Mouse (Mus musculus) erythroblast, embryonic 14.5 days (primary cell): Measurements from ENCODE around the gene Cenpk. TPM values are rescaled to one million over a fixed set of nuclear protein-coding genes. Genes with fewer than 3 reads are reported as not detected.
"Not testable (repeated sequence)": the region's sequence is repeated elsewhere in the genome, so short reads cannot be mapped to it uniquely, and the experiment has no call there.

Experiments used
- H3K27me3 ChIP-seq: 2 replicates; pipeline ENCODE4 v1.6.1; 2012; ENCODE audit warnings: inconsistent platforms; ENCODE audit not compliant: control insufficient read depth
- H3K36me3 ChIP-seq: 2 replicates; pipeline ENCODE4 v1.6.1; 2012; ENCODE audit warnings: mild to moderate bottlenecking, inconsistent platforms; ENCODE audit not compliant: control insufficient read depth
- H3K4me1 ChIP-seq: 2 replicates; pipeline ENCODE4 v1.6.1; 2012; ENCODE audit warnings: inconsistent platforms; ENCODE audit not compliant: control insufficient read depth
- H3K4me3 ChIP-seq: replicated peaks from 2 replicates; pipeline ENCODE3; 2012; ENCODE audit warnings: moderate library complexity, mild to moderate bottlenecking, inconsistent platforms
- H3K9me3 ChIP-seq: 2 replicates; pipeline ENCODE4 v1.6.1; 2012; ENCODE audit warnings: low read length, inconsistent platforms, mixed read lengths; ENCODE audit not compliant: control insufficient read depth
- GATA1 ChIP-seq: IDR thresholded peaks from 2 replicates; pipeline ENCODE4 v1.6.1; 2012; ENCODE audit warnings: low read length, inconsistent platforms, mixed read lengths
- TAL1 ChIP-seq: IDR thresholded peaks from 3 replicates; pipeline ENCODE4 v1.6.1; 2012; ENCODE audit warnings: low read length, inconsistent platforms, mixed read lengths
- polyA plus RNA-seq: library from polyadenylated mRNA; stranded (reverse); fragments of >175 nt; gene quantifications from 2 replicates; pipeline ENCODE4 v1.2.3, GENCODE M21; 2012

Cenpk gene
- 0.10 and 0.29 TPM in 2 replicates for polyA plus RNA-seq

GRCm38 (mm10) chr13:104228384-104229066 is at the start of gene Cenpk, which contains the start of gene Ppwd1:
Cenpk (plus strand) TSS chr13:104228611.
Ppwd1 (minus strand) TSS chr13:104228843.
- peaks cover 55% of the 10 kb centered on the region for H3K36me3 ChIP-seq
- H3K27me3 ChIP-seq: no peaks in the 10 kb centered on the region
- H3K4me3 ChIP-seq: peak within 1 kb of the TSS; percentile 96
- peaks cover 29% of the 10 kb centered on the region for H3K4me1 ChIP-seq
- H3K9me3 ChIP-seq: no peaks in the 10 kb centered on the region
- TF ChIP-seq GATA1 (no peak), TAL1 (no peak)

DNA sequence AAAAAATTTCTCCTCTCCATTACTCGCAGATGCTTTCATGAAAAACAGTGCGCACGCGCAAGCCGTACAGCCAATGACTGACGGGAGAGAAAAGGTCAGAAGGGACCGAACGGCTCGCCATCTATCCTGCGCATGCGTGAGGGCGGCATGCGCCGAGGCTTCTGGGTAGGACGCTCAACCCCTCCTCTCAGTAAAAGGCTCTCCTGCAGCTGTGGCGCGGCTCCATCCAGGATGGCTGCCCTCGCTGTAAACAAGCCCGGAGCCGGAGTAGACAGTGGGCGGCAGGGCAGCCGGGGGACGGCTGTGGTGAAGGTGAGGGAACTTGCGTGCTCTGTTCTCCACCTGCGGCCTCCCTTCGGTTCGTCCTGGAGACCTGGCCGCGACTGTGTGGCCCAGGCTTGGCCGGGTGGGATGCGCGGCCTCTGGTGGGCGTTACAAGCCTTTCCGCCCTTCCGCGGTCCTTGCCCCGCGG is 49.7 kb upstream of the Cenpk start, which contains the start of gene Trim23:
Gene Trim23, plus strand, starts transcription at position 148 of the 472 bp plus-strand sequence.
- no peak for TF ChIP-seq TAL1
- no peak for TF ChIP-seq GATA1
- H3K9me3 ChIP-seq: no peaks in the 10 kb centered on the region
- H3K27me3 ChIP-seq: no peaks in the 10 kb centered on the region

DNA sequence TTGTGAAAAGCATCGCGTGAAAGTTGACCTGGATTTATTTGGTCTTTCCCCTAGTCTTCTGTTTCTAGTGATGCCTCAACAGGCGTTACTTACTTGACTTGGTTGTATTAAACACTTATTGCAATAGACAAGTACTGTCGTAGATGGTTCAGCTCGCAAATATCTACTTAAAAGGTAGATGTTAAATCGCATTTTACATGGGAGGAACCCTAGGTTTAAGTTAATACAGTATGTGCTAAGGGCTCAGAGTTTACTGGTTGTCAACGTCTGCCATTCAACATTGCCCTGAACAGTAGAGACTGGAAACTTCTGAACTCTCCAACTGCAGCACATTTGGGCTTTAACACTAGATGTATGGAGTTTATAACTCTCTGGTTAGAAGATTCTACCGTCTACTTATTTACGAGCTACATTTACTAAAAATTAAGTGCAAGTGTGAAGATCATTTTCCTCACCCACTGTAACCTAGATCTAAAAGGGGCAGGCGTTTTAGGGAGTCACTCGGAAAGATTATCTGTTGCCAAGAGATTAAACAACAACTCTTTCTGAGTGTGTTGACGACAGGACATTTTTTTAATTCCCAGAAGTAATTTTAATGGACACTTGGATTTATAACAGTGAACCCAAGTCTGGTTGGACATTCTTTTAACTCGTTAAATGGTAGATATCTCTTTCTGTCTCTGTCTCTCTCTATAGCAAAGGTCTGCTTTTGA is 49.1 kb upstream of the Cenpk start:
- Histone ChIP-seq H3K27me3 (no peaks in the 10 kb centered on the region), H3K4me3 (peak overlapping the region; percentile 74), H3K36me3 (peaks cover 51% of the 10 kb centered on the region), H3K4me1 (peaks cover 32% of the 10 kb centered on the region), H3K9me3 (no peaks in the 10 kb centered on the region)
- TF ChIP-seq GATA1: peak; percentile 76
- TF ChIP-seq TAL1: peak; percentile 59; the same call in 2 of the 3 replicates

More for the DNA sequence above, 49.7 kb upstream of the Cenpk start, which contains the start of gene Trim23:
- Histone ChIP-seq H3K4me1 (peaks cover 32% of the 10 kb centered on the region), H3K4me3 (peak within 1 kb of the TSS; percentile 74), H3K36me3 (peaks cover 48% of the 10 kb centered on the region)

GRCm38 (mm10) chr13:104187357-104187756 is 41.1 kb upstream of the Cenpk start:
- peaks cover 88% of the 10 kb centered on the region for H3K36me3 ChIP-seq
- H3K9me3 ChIP-seq: no peaks in the 10 kb centered on the region
- H3K27me3 ChIP-seq: no peaks in the 10 kb centered on the region
- TF ChIP-seq TAL1 (no peak), GATA1 (no peak)
- H3K4me1 ChIP-seq: no peaks in the 10 kb centered on the region
- no peak overlapping the region for H3K4me3 ChIP-seq

GRCm38 (mm10) chr13:104195891-104196290 is 32.5 kb upstream of the Cenpk start:
- H3K27me3 ChIP-seq, H3K9me3 ChIP-seq, H3K4me1 ChIP-seq, H3K4me3 ChIP-seq: not testable (repeated sequence)
- peaks cover 75% of the 10 kb centered on the region for H3K36me3 ChIP-seq

- TF ChIP-seq GATA1 (no peak), TAL1 (no peak)
- no peaks in the 10 kb centered on the region for H3K27me3 ChIP-seq
- no peaks in the 10 kb centered on the region for H3K9me3 ChIP-seq
- H3K36me3 ChIP-seq: peaks cover 86% of the 10 kb centered on the region
- no peaks in the 10 kb centered on the region for H3K4me1 ChIP-seq
- H3K4me3 ChIP-seq: no peak overlapping the region
Observed at GRCm38 (mm10) chr13:104204313-104204712, 24.1 kb upstream of the Cenpk start.

DNA sequence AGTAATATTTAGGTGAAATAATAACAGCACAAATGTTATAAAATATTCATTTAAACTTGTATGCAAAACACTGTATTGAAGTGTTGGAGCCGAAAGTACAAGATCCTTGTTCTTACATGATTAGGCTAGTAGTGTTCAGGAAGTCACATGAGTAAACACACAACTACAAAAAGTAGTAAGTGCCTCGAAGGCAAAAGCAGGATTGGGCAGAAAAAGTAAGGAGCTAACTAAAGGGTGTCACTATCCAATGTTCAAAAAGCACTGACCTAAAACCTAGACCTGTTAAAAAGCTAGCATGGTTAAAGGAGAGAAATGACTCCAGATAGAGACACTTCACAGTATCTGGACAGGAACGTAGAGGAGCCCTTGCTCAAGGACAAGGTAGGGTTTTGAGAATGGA is 933 bp upstream of the Cenpk start:
- TF ChIP-seq GATA1 (no peak), TAL1 (no peak)
- Histone ChIP-seq H3K27me3 (no peaks in the 10 kb centered on the region), H3K4me1 (peaks cover 29% of the 10 kb centered on the region), H3K4me3 (peak overlapping the region; percentile 96), H3K36me3 (peaks cover 56% of the 10 kb centered on the region), H3K9me3 (no peaks in the 10 kb centered on the region)

DNA sequence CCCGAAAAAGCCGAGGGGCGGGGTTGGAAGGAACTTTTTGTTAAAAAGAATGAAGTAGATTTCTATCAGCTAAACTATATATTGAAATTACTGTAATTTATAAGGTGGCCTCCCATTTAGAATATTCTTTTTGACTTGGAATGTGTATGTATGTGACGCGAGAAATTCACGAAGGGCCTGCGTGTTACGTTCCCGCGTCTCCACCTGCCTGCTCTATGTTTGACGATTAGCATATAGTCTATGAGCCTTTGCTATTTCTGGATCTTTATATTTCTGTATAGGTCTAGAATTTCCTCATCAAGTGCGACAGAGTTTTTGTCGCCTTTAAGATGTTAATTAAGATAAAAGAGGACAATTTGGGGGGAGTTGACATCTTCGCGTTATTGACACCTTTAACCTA is 770 bp downstream of the Cenpk start:
- Histone ChIP-seq H3K9me3 (no peaks in the 10 kb centered on the region), H3K4me1 (peaks cover 29% of the 10 kb centered on the region), H3K36me3 (peaks cover 58% of the 10 kb centered on the region), H3K27me3 (no peaks in the 10 kb centered on the region), H3K4me3 (peak overlapping the region; percentile 96)
- TF ChIP-seq TAL1: no peak
- TF ChIP-seq GATA1: no peak

- Histone ChIP-seq H3K27me3 (no peaks in the 10 kb centered on the region), H3K4me1 (no peaks in the 10 kb centered on the region), H3K4me3 (no peak overlapping the region), H3K9me3 (no peaks in the 10 kb centered on the region), H3K36me3 (no peaks in the 10 kb centered on the region)
- TF ChIP-seq GATA1 (no peak), TAL1 (no peak)
Observed at GRCm38 (mm10) chr13:104258997-104259396, 30.6 kb downstream of the Cenpk start.
